Comparison of ENCODE assay signal across 8 mouse cellular contexts in genomic region chrX:106219171-106220032, GRCm38 (mm10). TPM values are rescaled to one million over a fixed set of nuclear protein-coding genes. Genes with fewer than 3 reads are reported as not detected.
DNase-seq lines count a peak whose midpoint lies in the region; ATAC-seq lines count a peak whose summit lies in the region.

No protein-coding gene starts in this region.

- H3K27ac ChIP-seq in hindbrain, embryonic 12.5 days, result peak overlapping the region; percentile 82

- no peaks in the 10 kb centered on the region for H3K36me3 ChIP-seq in hindbrain, embryonic 12.5 days

- H3K27me3 ChIP-seq in hindbrain, embryonic 12.5 days, result no peaks in the 10 kb centered on the region

- H3K9me3 ChIP-seq in hindbrain, embryonic 12.5 days (replicated peaks), result no peaks in the 10 kb centered on the region

- ATAC-seq in hindbrain, embryonic 12.5 days (ENCODE audit: low FRiP score), result peak; percentile 94

- peak overlapping the region; percentile 52 for H3K4me3 ChIP-seq in hindbrain, embryonic 12.5 days

- H3K4me1 ChIP-seq in hindbrain, embryonic 12.5 days, result no peaks in the 10 kb centered on the region

- peak overlapping the region; percentile 50 for H3K4me2 ChIP-seq in hindbrain, embryonic 12.5 days (replicated peaks)

- peak; percentile 85 for DNase-seq in NIH3T3 (ENCODE audit: low read depth)
- peak; percentile 88 for DNase-seq in cerebellum, adult 9-11 months
- DNase-seq in frontal cortex, postnatal 10 days (ENCODE audit: low spot score in 2 of 2), result peak; percentile 40 to 67
- peak; percentile 59 to 69 for DNase-seq in layer of hippocampus, postnatal 14 days (ENCODE audit: low spot score in 2 of 2)
- DNase-seq in lung, postnatal 10 days, result peak; percentile 84
- peak; percentile 64 for DNase-seq in ovary, postnatal 36 days (ENCODE audit: low spot score)
- peak; percentile 75 for DNase-seq in thymus, postnatal 14 days

- 24% methylated on average over 60 of the region's 60 CpGs for WGBS in hindbrain, embryonic 12.5 days

- H3K9ac ChIP-seq in hindbrain, embryonic 12.5 days, result peak overlapping the region; percentile 70

RNA-seq across cellular contexts. Expression of gene Taf9b, which starts 1.6 kb away (rescaled TPM):
- 13.8 and 13.9 TPM in 2 replicates for polyA plus RNA-seq in hindbrain, embryonic 12.5 days (2016; fragmentation: Nextera tagmentation; extraction: Ambion mirVana)
- 10 to 100 TPM; 24.8 to 29.9 TPM for total RNA-seq in layer of hippocampus, postnatal 14 days (2021)

RNA-seq across cellular contexts. Expression of gene Pgk1, which starts 32.5 kb away (rescaled TPM):
- polyA plus RNA-seq in hindbrain, embryonic 12.5 days (2016; fragmentation: Nextera tagmentation; extraction: Ambion mirVana), result 290 and 293 TPM in 2 replicates
- 100 to 1,000 TPM; 416 to 450 TPM for total RNA-seq in layer of hippocampus, postnatal 14 days (2021)

RNA-seq across cellular contexts. Expression of gene Fnd3c2, which starts 35.8 kb away (rescaled TPM):
- polyA plus RNA-seq in hindbrain, embryonic 12.5 days (2016; fragmentation: Nextera tagmentation; extraction: Ambion mirVana), result not detected in 2 replicates
- total RNA-seq in layer of hippocampus, postnatal 14 days (2021), result not detected

Comparison
In these comparisons a context has a peak if more than half of its experiments do, and no peak if none do; other contexts are left out.
1. Peak in every context shown above with its lines: DNase-seq, ATAC-seq, H3K4me3 ChIP-seq and H3K27ac ChIP-seq.